Mouse (Mus musculus) lung, embryonic 14.5 days (tissue): ENCODE data around the gene Oxt. TPM values are rescaled to one million over a fixed set of nuclear protein-coding genes. Genes with fewer than 3 reads are reported as not detected.
A peak's percentile ranks its signal among the peaks of the same experiment; 100 is the strongest.

ENCODE experiments used
- ATAC-seq: fragments of 200-750 bp; cut with Nextera tagmentation; 2 replicates; pipeline ENCODE4 v1.8.0; 2017; ENCODE audit warnings: mild to moderate bottlenecking, moderate TSS enrichment, moderate library complexity; ENCODE audit not compliant: insufficient read depth
- DNase-seq: peaks from one replicate; pipeline ENCODE4 v3.0.0-alpha.2; 2015
- H3K27ac ChIP-seq: fragments of 300-500 bp; sonication (generic); 2 replicates; pipeline ENCODE4 v1.5.1; 2014; ENCODE audit warnings: low read depth, mild to moderate bottlenecking, moderate library complexity
- H3K27me3 ChIP-seq: fragments of 300-500 bp; sonication (generic); 2 replicates; pipeline ENCODE4 v1.6.1; 2014; ENCODE audit warnings: low read length, control low read depth; ENCODE audit not compliant: insufficient read depth
- H3K36me3 ChIP-seq: fragments of 300-500 bp; sonication (generic); 2 replicates; pipeline ENCODE4 v1.6.1; 2014; ENCODE audit warnings: control low read depth; ENCODE audit not compliant: insufficient read depth
- H3K4me1 ChIP-seq: fragments of 300-500 bp; sonication (generic); 2 replicates; pipeline ENCODE4 v1.6.1; 2014; ENCODE audit warnings: antibody characterized with exemption, control low read depth; ENCODE audit not compliant: insufficient read depth
- H3K4me2 ChIP-seq: fragments of 300-500 bp; sonication (generic); 2 replicates; pipeline ENCODE4 v1.6.1; 2014; ENCODE audit warnings: mild to moderate bottlenecking
- H3K4me3 ChIP-seq: fragments of 300-500 bp; sonication (generic); 2 replicates; pipeline ENCODE4 v1.5.1; 2014; ENCODE audit warnings: low read depth, low read length
- H3K9ac ChIP-seq: fragments of 300-500 bp; sonication (generic); 2 replicates; pipeline ENCODE4 v1.6.1; 2014
- H3K9me3 ChIP-seq: fragments of 300-500 bp; sonication (generic); 2 replicates; pipeline ENCODE4 v1.6.1; 2016; ENCODE audit warnings: low read depth, low read length, control low read depth
- CTCF ChIP-seq: IDR thresholded peaks from 2 replicates; pipeline ENCODE4 v1.5.1; 2016; ENCODE audit warnings: antibody characterized with exemption, low read depth
- WGBS: fragments of 180-500 bp; shearing (Covaris S2); extraction: QIAGEN DNeasy Blood & Tissue Kit; methylation state at CpG from one replicate; pipeline ENCODE4 v1.1.7; 2014; 5-methylcytosine and 5-hydroxymethylcytosine counted together
- microRNA-seq: library from miRNA; unstranded; fragments of <30 nt; microRNA quantifications from one replicate; pipeline ENCODE4, GENCODE M21; 2016; ENCODE audit warnings: borderline number of aligned reads
- polyA plus RNA-seq: library from polyadenylated mRNA; unstranded; fragments of >200 nt; fragmentation: Nextera tagmentation; extraction: Ambion mirVana; gene quantifications from 2 replicates; pipeline ENCODE4 v1.2.1, GENCODE M21; 2014

The Oxt gene
- polyA plus RNA-seq, 1 experiment from 2014 or later, result not detected

DNA sequence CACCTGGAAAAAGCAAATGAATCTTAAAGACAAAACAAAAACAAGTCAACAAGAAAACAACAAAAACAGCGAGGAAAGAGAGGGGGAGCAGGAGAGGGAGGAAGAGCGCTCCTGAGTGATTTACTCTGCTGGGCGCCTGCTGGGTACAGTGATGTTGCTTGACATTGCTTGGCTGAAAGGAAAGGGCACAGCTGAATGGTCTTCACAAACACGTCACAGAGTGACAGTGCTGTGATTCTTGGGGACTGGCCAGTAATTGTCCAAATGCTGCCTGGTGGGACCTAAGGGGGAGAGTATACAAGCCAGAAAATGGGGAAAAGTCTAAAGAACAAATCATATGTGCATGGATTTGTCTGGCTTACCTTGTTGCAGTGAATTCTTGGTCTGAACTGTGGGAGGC is 26.2 kb downstream of the Oxt start:
- DNase-seq (peak; percentile 79), ATAC-seq (peak; percentile 75; the same call in 1 of the 2 replicates)
- 64% methylated on average over 4 of the region's 4 CpGs for WGBS
- Histone ChIP-seq H3K9ac (no peak overlapping the region), H3K4me3 (no peak overlapping the region), H3K4me2 (no peak overlapping the region), H3K4me1 (no peaks in the 10 kb centered on the region), H3K27ac (no peak overlapping the region), H3K27me3 (no peaks in the 10 kb centered on the region), H3K9me3 (no peaks in the 10 kb centered on the region), H3K36me3 (peaks cover 42% of the 10 kb centered on the region)
- TF ChIP-seq CTCF, result no peak

- 53% methylated on average over 3 of the region's 3 CpGs for WGBS
- peak; percentile 52 for TF ChIP-seq CTCF
- Histone ChIP-seq H3K9me3 (no peaks in the 10 kb centered on the region), H3K9ac (no peak overlapping the region), H3K4me3 (no peak overlapping the region), H3K27ac (no peak overlapping the region), H3K4me2 (no peak overlapping the region), H3K4me1 (no peaks in the 10 kb centered on the region), H3K36me3 (peaks cover 50% of the 10 kb centered on the region), H3K27me3 (no peaks in the 10 kb centered on the region)
- ATAC-seq, result no peak
- peak; percentile 55 for DNase-seq
Observed at GRCm38 (mm10) chr2:130613091-130613490, 37.1 kb downstream of the Oxt start.

DNA sequence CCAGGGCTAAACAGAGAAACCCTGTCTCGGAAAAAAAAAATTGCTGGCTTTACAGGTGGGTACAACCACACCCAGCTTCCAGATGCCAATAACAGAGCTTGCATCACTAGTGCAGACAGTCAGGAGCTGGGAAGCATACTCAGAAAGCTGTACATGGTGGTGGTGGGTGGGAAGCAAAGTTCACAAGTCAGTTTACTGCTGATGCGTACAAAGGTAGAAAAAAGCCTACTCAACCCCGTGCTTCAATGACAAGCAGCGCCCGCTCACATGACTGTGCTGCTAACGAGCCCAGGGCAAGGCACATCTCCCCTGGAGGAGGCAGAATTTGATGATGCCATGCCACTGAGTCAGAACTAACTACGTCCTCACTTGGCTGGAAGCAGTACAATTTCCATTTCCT is 43.0 kb downstream of the Oxt start:
- DNase-seq (no peak), ATAC-seq (no peak)
- H3K27me3 ChIP-seq, result no peaks in the 10 kb centered on the region
- H3K27ac ChIP-seq, result no peak overlapping the region
- WGBS, result 93% methylated on average over 7 of the region's 7 CpGs
- H3K4me2 ChIP-seq, result no peak overlapping the region
- H3K9ac ChIP-seq, result no peak overlapping the region
- H3K36me3 ChIP-seq, result peaks cover 48% of the 10 kb centered on the region
- no peak for TF ChIP-seq CTCF
- H3K4me3 ChIP-seq, result no peak overlapping the region
- H3K4me1 ChIP-seq, result no peaks in the 10 kb centered on the region
- no peaks in the 10 kb centered on the region for H3K9me3 ChIP-seq

Small RNAs within 50 kb of the gene (microRNA-seq; reads per million reads assigned to microRNA genes)
- not detected for gene Gm23876

Other genes with a start within 250 kb of the Oxt start
- 49.1 and 59.0 TPM in 2 replicates for gene Cpxm1, start 178.6 kb upstream of the Oxt start, polyA plus RNA-seq
- gene Gm28372, start 170.9 kb upstream of the Oxt start, polyA plus RNA-seq, result not detected in 2 replicates
- not detected in 2 replicates for gene 1700020A23Rik, start 170.9 kb upstream of the Oxt start, polyA plus RNA-seq
- gene Tmem239, start 169.7 kb upstream of the Oxt start, polyA plus RNA-seq, result not detected in 2 replicates
- 63.3 and 66.0 TPM in 2 replicates for gene Vps16, start 151.8 kb upstream of the Oxt start, polyA plus RNA-seq
- 10.8 and 13.5 TPM in 2 replicates for gene Pced1a, start 151.5 kb upstream of the Oxt start, polyA plus RNA-seq
- 91.5 and 99.3 TPM in 2 replicates for gene Ptpra, start 125.9 kb upstream of the Oxt start, polyA plus RNA-seq
- gene Mrps26, start 12.4 kb upstream of the Oxt start, polyA plus RNA-seq, result 88.6 and 93.1 TPM in 2 replicates
- gene Avp, start 6.4 kb downstream of the Oxt start, polyA plus RNA-seq, result not detected in 2 replicates
- 18.3 and 18.6 TPM in 2 replicates for gene Fastkd5, start 53.9 kb downstream of the Oxt start, polyA plus RNA-seq
- gene Ubox5, start 53.9 kb downstream of the Oxt start, polyA plus RNA-seq, result 12.4 and 12.6 TPM in 2 replicates
- 1.0 TPM in 2 replicates for gene Lzts3, start 66.6 kb downstream of the Oxt start, polyA plus RNA-seq
- 52.0 and 55.6 TPM in 2 replicates for gene Ddrgk1, start 88.5 kb downstream of the Oxt start, polyA plus RNA-seq
- 108 and 111 TPM in 2 replicates for gene Itpa, start 91.4 kb downstream of the Oxt start, polyA plus RNA-seq
- gene Slc4a11, start 121.3 kb downstream of the Oxt start, polyA plus RNA-seq, result 0.68 and 0.78 TPM in 2 replicates